Mouse (Mus musculus) liver, embryonic 14.5 days (tissue): ENCODE measurements around the gene Jup. TPM values are rescaled to one million over a fixed set of nuclear protein-coding genes. Genes with fewer than 3 reads are reported as not detected.
A peak's percentile ranks its signal among the peaks of the same experiment; 100 is the strongest.

Experiments used
- ATAC-seq: fragments of 200-750 bp; cut with Nextera tagmentation; 2 replicates; pipeline ENCODE4 v1.8.0; 2017; ENCODE audit warnings: moderate number of reproducible peaks, mild to moderate bottlenecking, moderate library complexity; ENCODE audit not compliant: insufficient read depth
- DNase-seq, 3 experiments: peaks; one replicate each; pipeline ENCODE4 v3.0.0-alpha.2; 2012 to 2013; ENCODE audit warnings: low read depth in 3 of 3, low spot score in 3 of 3
- H3K27ac ChIP-seq: fragments of 300-500 bp; sonication (generic); 2 replicates; pipeline ENCODE4 v1.5.1; 2014; ENCODE audit warnings: moderate library complexity, mild to moderate bottlenecking, control low read depth, inconsistent platforms
- H3K27me3 ChIP-seq: fragments of 300-500 bp; sonication (generic); 2 replicates; pipeline ENCODE4 v1.6.1; 2014; ENCODE audit warnings: mild to moderate bottlenecking, low read length, moderate library complexity; ENCODE audit not compliant: control insufficient read depth, insufficient read depth
- H3K36me3 ChIP-seq: fragments of 300-500 bp; sonication (generic); replicated peaks from 2 replicates; pipeline ENCODE4 v1.6.1; 2014; ENCODE audit warnings: low read depth; ENCODE audit not compliant: control insufficient read depth, insufficient read depth
- H3K4me1 ChIP-seq, 2 experiments: fragments of 200-500 bp in 1 of 2; fragments of 300-500 bp in 1 of 2; sonication (generic) in 1 of 2; replicated peaks; 2 replicates each; pipeline ENCODE4 v1.6.1; 2012 to 2014; ENCODE audit warnings: antibody characterized with exemption in 1 of 2, inconsistent platforms in 1 of 2, low read length in 1 of 2; ENCODE audit not compliant: control insufficient read depth in 2 of 2, insufficient read depth in 2 of 2
- H3K4me2 ChIP-seq: fragments of 300-500 bp; sonication (generic); 2 replicates; pipeline ENCODE4 v1.6.1; 2014; ENCODE audit warnings: low read depth, mild to moderate bottlenecking, control low read depth, moderate library complexity
- H3K4me3 ChIP-seq, 2 experiments: fragments of 200-500 bp in 1 of 2; fragments of 300-500 bp in 1 of 2; sonication (generic) in 1 of 2; 2 replicates each; pipeline ENCODE4 v1.5.1; 2012 to 2014; ENCODE audit warnings: low read depth in 2 of 2, low read length in 2 of 2, mild to moderate bottlenecking in 2 of 2, control low read depth in 1 of 2, inconsistent platforms in 1 of 2, moderate library complexity in 1 of 2; ENCODE audit not compliant: insufficient read depth in 1 of 2
- H3K9ac ChIP-seq: fragments of 300-500 bp; sonication (generic); replicated peaks from 2 replicates; pipeline ENCODE4 v1.6.1; 2014; ENCODE audit warnings: mild to moderate bottlenecking, control low read depth, moderate library complexity
- H3K9me3 ChIP-seq: fragments of 300-500 bp; sonication (generic); 2 replicates; pipeline ENCODE4 v1.6.1; 2016; ENCODE audit warnings: low read length, mixed read lengths; ENCODE audit not compliant: control insufficient read depth
- CTCF ChIP-seq: IDR thresholded peaks from 2 replicates; pipeline ENCODE4 v1.5.1; 2016; ENCODE audit warnings: antibody characterized with exemption, low read depth, control low read depth
- EP300 ChIP-seq: IDR thresholded peaks from 2 replicates; pipeline ENCODE4 v1.6.1; 2016; ENCODE audit warnings: antibody characterized with exemption, low read depth
- WGBS: fragments of 180-500 bp; shearing (Covaris S2); extraction: QIAGEN DNeasy Blood & Tissue Kit; methylation state at CpG from one replicate; pipeline ENCODE4 v1.1.7; 2014; ENCODE audit not compliant: insufficient replicate concordance; 5-methylcytosine and 5-hydroxymethylcytosine counted together
- polyA plus RNA-seq, 2 experiments: library from polyadenylated mRNA; depleted of rRNA in 1 of 2; stranded (reverse) in 1 of 2; unstranded in 1 of 2; fragments of >200 nt; fragmentation: Nextera tagmentation in 1 of 2; extraction: Ambion mirVana in 1 of 2; gene quantifications; 2 replicates each; pipeline versions ENCODE4 v1.2.1 to v1.2.3; 2012 to 2014

Jup gene
- polyA plus RNA-seq, 2 experiments: 8.5 to 8.6 TPM

- no peaks in the 10 kb centered on the region for H3K36me3 ChIP-seq
- H3K9me3 ChIP-seq: no peaks in the 10 kb centered on the region
- 24% methylated on average over 7 of the region's 7 CpGs for WGBS
- no peak overlapping the region for H3K27ac ChIP-seq
- ATAC-seq (peak; percentile 62), DNase-seq (peak; percentile 37 to 67 (median 48))
- no peak overlapping the region for H3K9ac ChIP-seq
- no peak overlapping the region for H3K4me2 ChIP-seq
- TF ChIP-seq CTCF: peak; percentile 83
- no peak for TF ChIP-seq EP300
- peaks cover 0 to 6% of the 10 kb centered on the region in 2 experiments; a peak in 1 of 4 replicates for H3K4me1 ChIP-seq
- no peaks in the 10 kb centered on the region for H3K27me3 ChIP-seq
- H3K4me3 ChIP-seq: no peak overlapping the region
Measured at GRCm38 (mm10) chr11:100425851-100426250, 28.3 kb upstream of the Jup start.

- Histone ChIP-seq H3K27ac (no peak overlapping the region), H3K4me2 (no peak overlapping the region), H3K36me3 (no peaks in the 10 kb centered on the region), H3K4me1 (peaks cover 0 to 6% of the 10 kb centered on the region in 2 experiments; a peak in 1 of 4 replicates), H3K9me3 (no peaks in the 10 kb centered on the region), H3K27me3 (no peaks in the 10 kb centered on the region), H3K4me3 (no peak overlapping the region), H3K9ac (no peak overlapping the region)
- TF ChIP-seq CTCF: no peak
- no peak for TF ChIP-seq EP300
- 71% methylated on average over 7 of the region's 7 CpGs for WGBS
- DNase-seq: no peak
- ATAC-seq: no peak
Measured at GRCm38 (mm10) chr11:100423836-100424235, 26.3 kb upstream of the Jup start.

GRCm38 (mm10) chr11:100421537-100421936, 24.0 kb upstream of the Jup start:
- Histone ChIP-seq H3K4me3 (no peak overlapping the region), H3K4me2 (no peak overlapping the region), H3K27me3 (0 out of 2 replicates have a peak, but pooled peaks cover under 1% of the 10 kb centered on the region), H3K4me1 (peaks cover 0 to 6% of the 10 kb centered on the region in 2 experiments; a peak in 1 of 4 replicates), H3K9ac (no peak overlapping the region), H3K9me3 (no peaks in the 10 kb centered on the region), H3K27ac (no peak overlapping the region), H3K36me3 (no peaks in the 10 kb centered on the region)
- DNase-seq (no peak), ATAC-seq (no peak)
- TF ChIP-seq EP300: no peak
- TF ChIP-seq CTCF: no peak
- WGBS: 86% methylated on average over 8 of the region's 8 CpGs

- Histone ChIP-seq H3K4me1 (no peaks in the 10 kb centered on the region), H3K9ac (no peak within 1 kb of the TSS), H3K4me2 (peak within 1 kb of the TSS; percentile 36), H3K4me3 (peak within 1 kb of the TSS; percentile 36 to 44), H3K36me3 (no peaks in the 10 kb centered on the region), H3K27ac (no peak within 1 kb of the TSS), H3K27me3 (peaks cover 35% of the 10 kb centered on the region), H3K9me3 (no peaks in the 10 kb centered on the region)
- 2% methylated on average over 30 of the region's 31 CpGs for WGBS
- ATAC-seq (no peak), DNase-seq (no peak)
- TF ChIP-seq EP300 (no peak), CTCF (no peak)
Measured at GRCm38 (mm10) chr11:100414914-100415822, 17.6 kb upstream of the Jup start, which contains the start of gene Fkbp10. Fkbp10 (plus strand) TSS chr11:100415697.
